Mouse (Mus musculus) neural tube, embryonic 12.5 days (tissue): Measurements from ENCODE around the gene Tbc1d22a. TPM values are rescaled to one million over a fixed set of nuclear protein-coding genes. Genes with fewer than 3 reads are reported as not detected.
"Not testable (repeated sequence)": the region's sequence is repeated elsewhere in the genome, so short reads cannot be mapped to it uniquely, and the experiment has no call there.

Source experiments
- ATAC-seq: fragments of 200-750 bp; cut with Nextera tagmentation; 2 replicates; pipeline ENCODE4 v1.8.0; 2017; ENCODE audit warnings: low read depth, mild to moderate bottlenecking, moderate TSS enrichment, moderate library complexity; ENCODE audit not compliant: low FRiP score
- H3K27ac ChIP-seq: fragments of 300-500 bp; sonication (generic); 2 replicates; pipeline ENCODE4 v1.5.1; 2016
- H3K27me3 ChIP-seq: fragments of 300-500 bp; sonication (generic); replicated peaks from 2 replicates; pipeline ENCODE4 v1.6.1; 2016; ENCODE audit warnings: mild to moderate bottlenecking
- H3K36me3 ChIP-seq: fragments of 300-500 bp; sonication (generic); 2 replicates; pipeline ENCODE4 v1.6.1; 2016; ENCODE audit warnings: mild to moderate bottlenecking
- H3K4me1 ChIP-seq: fragments of 300-500 bp; sonication (generic); 2 replicates; pipeline ENCODE4 v1.6.1; 2016
- H3K4me2 ChIP-seq: fragments of 300-500 bp; sonication (generic); replicated peaks from 2 replicates; pipeline ENCODE4 v1.6.1; 2016; ENCODE audit warnings: mild to moderate bottlenecking
- H3K4me3 ChIP-seq: fragments of 300-500 bp; sonication (generic); 2 replicates; pipeline ENCODE4 v1.5.1; 2016
- H3K9ac ChIP-seq: fragments of 300-500 bp; sonication (generic); 2 replicates; pipeline ENCODE4 v1.6.1; 2016; ENCODE audit warnings: mild to moderate bottlenecking
- H3K9me3 ChIP-seq: fragments of 300-500 bp; sonication (generic); 2 replicates; pipeline ENCODE4 v1.6.1; 2016; ENCODE audit warnings: mild to moderate bottlenecking
- WGBS: fragments of 180-500 bp; shearing (Covaris S2); methylation state at CpG from one replicate; pipeline ENCODE4 v1.1.7; 2016; 5-methylcytosine and 5-hydroxymethylcytosine counted together
- polyA plus RNA-seq: library from polyadenylated mRNA; unstranded; fragments of >200 nt; fragmentation: Nextera tagmentation; extraction: Ambion mirVana; gene quantifications from 2 replicates; pipeline ENCODE4 v1.2.1, GENCODE M21; 2016

Gene Tbc1d22a
- polyA plus RNA-seq, 1 experiment from 2014 or later = 13.6 TPM

DNA sequence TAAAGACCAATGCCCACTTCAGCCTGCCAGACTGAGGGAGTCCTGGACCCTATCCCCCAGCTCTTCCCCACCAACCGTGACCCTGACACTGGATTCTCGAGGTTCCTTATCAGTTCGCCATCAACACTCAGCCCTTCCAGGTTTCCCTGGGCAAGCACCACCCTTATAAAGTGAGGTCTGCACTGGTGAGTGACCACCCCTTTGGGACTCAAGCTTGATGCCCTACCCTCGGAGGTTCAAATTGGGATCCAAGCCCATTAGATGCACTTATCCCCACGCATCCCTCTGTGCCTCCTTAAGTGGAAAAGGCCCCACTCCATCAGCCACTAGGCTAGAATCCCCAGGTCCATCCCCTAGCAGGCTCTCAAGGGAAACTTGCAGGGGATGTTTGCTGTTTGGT, 30.2 kb upstream of the Tbc1d22a start:
- Histone ChIP-seq H3K4me1 (peaks cover 45% of the 10 kb centered on the region), H3K4me3 (peak overlapping the region; percentile 87), H3K27me3 (no peaks in the 10 kb centered on the region), H3K9me3 (no peaks in the 10 kb centered on the region), H3K27ac (no peak overlapping the region), H3K4me2 (peak overlapping the region; percentile 86), H3K36me3 (no peaks in the 10 kb centered on the region), H3K9ac (peak overlapping the region; percentile 97)
- ATAC-seq = no peak
- 80% methylated on average over 5 of the region's 5 CpGs for WGBS

DNA sequence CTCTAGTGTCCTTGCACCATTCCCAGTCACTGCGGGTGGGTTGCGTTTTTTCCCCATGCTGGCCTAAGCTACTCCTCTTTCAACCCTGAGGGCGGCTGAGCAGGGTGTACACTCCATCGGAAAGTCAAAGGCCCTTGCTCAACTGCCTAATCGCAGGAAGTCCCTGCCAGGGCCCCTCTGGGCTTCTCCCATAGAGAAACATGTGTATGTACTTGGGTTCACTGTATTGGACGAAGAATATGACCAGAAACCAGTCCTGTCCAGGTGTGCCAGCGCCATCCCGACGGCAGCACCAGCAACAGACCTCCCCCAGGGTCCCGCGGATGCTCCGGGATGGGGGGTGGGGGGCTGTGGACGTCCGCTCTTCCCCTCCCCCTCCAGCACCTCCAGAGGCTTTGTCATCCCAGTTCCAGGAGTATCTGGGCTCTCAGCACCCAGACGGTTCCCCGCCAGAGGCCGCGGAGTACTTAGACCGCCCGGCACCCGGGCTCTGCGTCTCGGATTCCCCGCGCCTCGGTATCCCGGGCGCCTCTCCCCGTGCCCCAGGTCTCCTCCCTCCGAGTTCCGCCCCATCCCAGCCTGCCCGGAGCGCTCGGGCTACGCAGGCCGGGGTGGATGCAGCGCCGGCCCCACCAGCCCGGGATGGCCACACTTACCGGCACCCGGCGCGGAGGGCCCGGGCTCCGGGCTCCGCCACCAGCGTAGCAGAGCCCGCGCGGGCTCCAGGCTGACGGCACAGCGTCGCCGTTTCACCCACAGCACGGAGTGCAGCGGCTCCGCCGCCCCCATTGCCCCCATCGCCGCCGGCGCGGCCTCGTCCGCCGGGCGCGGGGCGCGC, 29.2 kb upstream of the Tbc1d22a start:
- Histone ChIP-seq H3K9ac (peak overlapping the region; percentile 97), H3K4me2 (peak overlapping the region; percentile 86), H3K9me3 (no peaks in the 10 kb centered on the region), H3K27ac (peak overlapping the region; percentile 76), H3K36me3 (no peaks in the 10 kb centered on the region), H3K27me3 (no peaks in the 10 kb centered on the region), H3K4me1 (peaks cover 47% of the 10 kb centered on the region), H3K4me3 (peak overlapping the region; percentile 87)
- peak; percentile 46 for ATAC-seq
- WGBS = under 1% methylated on average over 70 of the region's 70 CpGs

DNA sequence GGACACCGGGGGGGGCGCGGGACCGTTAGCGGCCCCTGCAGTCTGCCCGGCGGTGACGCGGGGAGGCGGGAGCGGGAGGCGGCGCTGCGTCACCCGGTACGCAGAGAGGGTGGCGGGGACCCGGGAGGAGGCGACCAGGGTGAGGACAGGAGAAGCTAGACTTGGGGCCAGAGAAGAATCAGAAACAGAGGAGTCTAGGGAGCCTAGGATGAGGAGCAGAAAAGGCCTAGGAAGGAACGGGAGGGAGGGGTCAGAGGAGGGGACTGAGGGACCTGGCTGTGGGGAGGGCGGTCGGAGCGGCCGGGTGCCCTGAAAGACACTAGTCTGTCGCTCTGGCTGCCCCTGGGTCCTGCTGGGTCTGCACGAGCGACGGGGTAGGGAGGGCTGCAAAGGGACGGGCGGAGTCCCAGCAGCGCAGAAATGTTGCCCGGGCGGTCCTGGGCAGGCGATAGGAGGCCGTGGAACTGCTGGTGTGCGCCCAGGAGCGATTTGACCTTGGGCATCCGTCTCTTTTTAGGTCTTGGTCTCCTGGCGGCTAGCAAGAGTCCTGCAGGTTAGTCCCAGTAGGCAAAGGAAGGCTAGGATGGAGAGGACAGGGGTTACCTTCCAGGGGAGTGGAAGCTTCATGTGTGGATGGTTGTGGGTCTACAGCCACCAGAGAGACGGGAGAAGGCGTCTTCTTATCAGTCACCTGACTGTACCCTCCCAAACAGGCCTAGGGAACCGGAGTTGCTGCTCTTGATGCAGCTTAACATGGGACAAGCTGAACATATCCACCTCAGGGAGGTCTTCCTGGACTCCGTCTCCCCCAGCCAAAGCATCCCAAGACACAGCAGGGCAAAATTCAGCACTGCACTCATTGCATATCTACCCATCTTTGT, 28.3 kb upstream of the Tbc1d22a start, which contains the start of gene Cerk:
TSS of gene Cerk (minus strand) at position 453 of the 881 bp plus-strand sequence.
- Histone ChIP-seq H3K9ac (peak within 1 kb of the TSS; percentile 97), H3K4me3 (peak within 1 kb of the TSS; percentile 87), H3K9me3 (no peaks in the 10 kb centered on the region), H3K27me3 (no peaks in the 10 kb centered on the region), H3K4me1 (peaks cover 47% of the 10 kb centered on the region), H3K36me3 (no peaks in the 10 kb centered on the region), H3K4me2 (peak within 1 kb of the TSS; percentile 86), H3K27ac (peak within 1 kb of the TSS; percentile 76)
- peak; percentile 58 for ATAC-seq
- 4% methylated on average over 42 of the region's 43 CpGs for WGBS

DNA sequence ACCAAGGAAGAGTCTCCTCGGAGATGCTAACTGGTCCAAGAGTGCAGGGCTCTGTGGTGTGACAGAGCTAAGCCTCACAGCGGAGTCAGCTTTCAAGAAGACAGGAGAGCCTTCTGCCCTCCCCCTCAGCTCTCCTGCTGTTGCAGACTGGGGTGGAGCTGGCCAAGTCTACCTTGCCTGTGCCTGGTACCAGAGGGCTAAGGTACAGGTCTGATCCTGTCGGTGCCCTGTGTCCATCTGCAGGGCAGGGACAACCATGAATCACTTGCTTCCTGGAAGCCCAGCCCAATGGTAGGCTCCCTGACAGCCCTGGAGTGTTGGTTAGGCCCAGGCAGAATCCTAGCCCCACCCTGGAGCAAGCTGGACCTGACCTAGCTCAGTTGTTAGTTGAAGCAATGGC, 27.6 kb upstream of the Tbc1d22a start:
- Histone ChIP-seq H3K9me3 (no peaks in the 10 kb centered on the region), H3K4me1 (peaks cover 46% of the 10 kb centered on the region), H3K4me2 (peak overlapping the region; percentile 86), H3K27me3 (no peaks in the 10 kb centered on the region), H3K9ac (no peak overlapping the region), H3K4me3 (no peak overlapping the region), H3K36me3 (no peaks in the 10 kb centered on the region), H3K27ac (no peak overlapping the region)
- no peak for ATAC-seq
- 52% methylated on average over 3 of the region's 3 CpGs for WGBS

DNA sequence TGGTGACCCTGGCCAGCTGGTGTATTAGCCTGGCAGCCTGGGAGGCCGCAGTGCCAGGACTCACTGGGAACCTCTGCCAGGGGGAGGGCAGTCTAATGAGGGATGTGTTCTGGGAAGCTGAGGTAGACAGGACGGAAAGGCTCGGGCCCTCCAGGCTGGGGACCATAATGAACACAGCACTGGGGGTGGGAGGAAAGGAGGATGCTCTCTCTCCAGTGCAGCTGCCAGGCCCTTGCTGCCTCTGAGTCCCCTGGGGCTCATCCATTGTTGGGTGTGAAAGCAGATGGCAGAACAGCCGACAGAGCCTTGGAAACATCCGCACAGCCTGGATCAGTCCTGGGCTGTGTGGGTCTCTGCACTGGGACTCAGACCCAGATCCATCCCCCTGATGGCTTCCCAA, 26.1 kb upstream of the Tbc1d22a start:
- Histone ChIP-seq H3K36me3 (no peaks in the 10 kb centered on the region), H3K4me2 (peak overlapping the region; percentile 12; the same call in 1 of the 2 replicates), H3K9me3 (no peaks in the 10 kb centered on the region), H3K9ac (0 out of 2 replicates have a peak overlapping the region, but pooled peaks have one; percentile 3), H3K4me3 (no peak overlapping the region), H3K4me1 (peaks cover 34% of the 10 kb centered on the region), H3K27ac (peak overlapping the region; percentile 46; the same call in 1 of the 2 replicates), H3K27me3 (no peaks in the 10 kb centered on the region)
- 22% methylated on average over 5 of the region's 5 CpGs for WGBS
- peak; percentile 54 for ATAC-seq

DNA sequence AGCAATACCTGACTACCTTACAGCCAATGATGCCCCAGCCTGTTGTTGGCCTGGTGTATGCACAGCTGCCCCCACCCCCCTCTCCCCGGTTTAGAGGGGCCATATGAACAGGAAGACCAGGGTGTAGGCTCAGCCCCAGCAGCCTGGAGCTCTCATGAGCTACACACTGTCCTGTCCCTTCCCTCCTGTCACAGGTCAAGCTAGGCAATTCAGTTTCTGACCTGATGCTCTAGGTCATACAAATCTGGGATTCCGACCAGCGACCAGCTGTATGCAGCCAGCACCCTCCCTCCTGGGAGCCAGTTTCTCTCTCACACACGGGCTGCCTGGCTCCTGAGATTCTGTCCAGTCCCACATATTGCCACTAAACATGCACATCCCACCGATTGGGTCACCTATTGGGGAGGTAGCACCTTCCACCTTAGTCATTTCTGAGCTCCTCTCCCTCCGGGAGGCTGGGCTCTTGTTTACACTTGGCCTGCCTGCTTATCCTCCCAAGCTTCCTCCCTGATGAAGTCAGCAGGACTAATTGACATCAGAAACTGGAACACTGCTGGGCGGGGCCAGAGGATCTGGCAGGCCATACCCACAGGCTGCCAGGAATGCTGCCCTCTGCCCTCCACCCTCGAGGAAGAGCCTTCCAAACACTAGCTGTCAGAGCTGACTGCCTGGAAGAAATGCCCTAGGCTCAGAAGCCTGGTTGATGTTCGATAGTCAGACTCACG, 25.4 kb upstream of the Tbc1d22a start:
- Histone ChIP-seq H3K9me3 (no peaks in the 10 kb centered on the region), H3K4me1 (peaks cover 34% of the 10 kb centered on the region), H3K4me2 (no peak overlapping the region), H3K9ac (0 out of 2 replicates have a peak overlapping the region, but pooled peaks have one; percentile 3), H3K27ac (peak overlapping the region; percentile 42; the same call in 1 of the 2 replicates), H3K27me3 (no peaks in the 10 kb centered on the region), H3K36me3 (no peaks in the 10 kb centered on the region), H3K4me3 (no peak overlapping the region)
- 51% methylated on average over 10 of the region's 10 CpGs for WGBS
- ATAC-seq = no peak

DNA sequence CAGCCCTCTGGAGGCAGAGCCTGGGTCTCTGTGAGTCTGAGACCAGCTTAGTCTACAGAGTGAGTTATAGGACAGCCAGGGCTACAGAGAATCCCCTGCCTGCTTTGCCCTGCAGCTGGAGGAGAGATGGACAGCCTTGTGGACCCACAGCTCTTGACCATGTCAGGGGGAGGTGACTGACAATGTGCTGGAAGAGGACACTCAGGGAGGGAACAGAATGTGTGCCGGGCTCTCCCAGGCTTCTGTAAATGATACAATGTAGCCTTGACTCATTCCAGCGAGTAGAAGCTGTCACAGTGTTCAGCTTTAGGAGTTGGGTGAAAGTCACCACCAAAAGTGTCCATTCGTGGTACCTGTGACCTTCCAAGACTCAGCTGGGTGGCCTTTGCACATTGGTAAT, 23.9 kb upstream of the Tbc1d22a start:
- Histone ChIP-seq H3K9ac (no peak overlapping the region), H3K4me2 (no peak overlapping the region), H3K4me3 (no peak overlapping the region), H3K4me1 (peaks cover 24% of the 10 kb centered on the region), H3K27me3 (no peaks in the 10 kb centered on the region), H3K36me3 (no peaks in the 10 kb centered on the region), H3K9me3 (no peaks in the 10 kb centered on the region), H3K27ac (no peak overlapping the region)
- WGBS = 82% methylated on average over 3 of the region's 3 CpGs
- no peak for ATAC-seq

DNA sequence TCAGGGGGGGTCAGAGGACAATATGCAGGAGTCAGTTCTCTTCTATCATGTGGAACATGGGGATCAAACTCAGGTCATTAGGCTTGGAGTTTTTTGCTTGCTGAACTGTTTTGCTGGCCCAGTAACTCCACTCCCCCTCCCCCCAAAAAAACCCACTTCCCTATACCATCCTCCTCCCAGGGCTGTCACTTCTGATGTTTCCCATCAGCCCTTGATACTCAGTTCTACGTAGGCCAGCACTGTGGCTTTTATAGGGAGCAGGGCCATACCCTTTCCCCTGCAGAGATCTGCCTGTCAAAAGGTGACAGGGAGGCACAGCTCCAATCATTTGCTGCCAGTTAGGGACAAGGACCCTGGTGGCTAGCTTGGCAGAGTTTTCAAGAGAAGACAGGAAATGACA, 22.8 kb upstream of the Tbc1d22a start:
- no peak overlapping the region for H3K9ac ChIP-seq
- H3K27me3 ChIP-seq = no peaks in the 10 kb centered on the region
- WGBS = 73% methylated on average over 1 of the region's 1 CpGs
- ATAC-seq = no peak
- H3K4me2 ChIP-seq = no peak overlapping the region
- no peaks in the 10 kb centered on the region for H3K36me3 ChIP-seq
- no peak overlapping the region for H3K27ac ChIP-seq
- no peaks in the 10 kb centered on the region for H3K9me3 ChIP-seq
- H3K4me1 ChIP-seq = peaks cover 14% of the 10 kb centered on the region
- H3K4me3 ChIP-seq = no peak overlapping the region

DNA sequence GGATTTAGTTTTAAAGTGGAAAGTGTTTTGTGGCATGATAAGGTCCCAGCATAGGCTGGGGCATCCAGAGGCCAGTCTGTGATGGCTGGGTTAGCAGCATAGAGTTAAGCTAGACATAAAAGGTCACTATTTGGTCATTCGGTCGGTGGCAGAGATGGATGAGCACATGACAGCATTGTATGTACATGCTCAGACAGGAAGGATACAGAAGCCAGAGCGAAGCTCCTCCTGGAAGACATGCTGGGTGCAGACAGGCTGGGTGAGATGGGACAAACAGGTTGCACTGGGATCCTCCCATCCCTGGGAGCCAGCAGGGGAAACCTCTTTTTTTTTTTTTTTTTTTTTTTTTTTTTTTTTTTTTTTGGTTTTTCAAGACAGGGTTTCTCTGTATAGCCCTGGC, 22.3 kb upstream of the Tbc1d22a start:
- no peak overlapping the region for H3K9ac ChIP-seq
- H3K27ac ChIP-seq = no peak overlapping the region
- no peak for ATAC-seq
- 71% methylated on average over 3 of the region's 3 CpGs for WGBS
- peaks cover 14% of the 10 kb centered on the region for H3K4me1 ChIP-seq
- H3K4me2 ChIP-seq = no peak overlapping the region
- H3K9me3 ChIP-seq = no peaks in the 10 kb centered on the region
- no peaks in the 10 kb centered on the region for H3K36me3 ChIP-seq
- no peaks in the 10 kb centered on the region for H3K27me3 ChIP-seq
- no peak overlapping the region for H3K4me3 ChIP-seq

DNA sequence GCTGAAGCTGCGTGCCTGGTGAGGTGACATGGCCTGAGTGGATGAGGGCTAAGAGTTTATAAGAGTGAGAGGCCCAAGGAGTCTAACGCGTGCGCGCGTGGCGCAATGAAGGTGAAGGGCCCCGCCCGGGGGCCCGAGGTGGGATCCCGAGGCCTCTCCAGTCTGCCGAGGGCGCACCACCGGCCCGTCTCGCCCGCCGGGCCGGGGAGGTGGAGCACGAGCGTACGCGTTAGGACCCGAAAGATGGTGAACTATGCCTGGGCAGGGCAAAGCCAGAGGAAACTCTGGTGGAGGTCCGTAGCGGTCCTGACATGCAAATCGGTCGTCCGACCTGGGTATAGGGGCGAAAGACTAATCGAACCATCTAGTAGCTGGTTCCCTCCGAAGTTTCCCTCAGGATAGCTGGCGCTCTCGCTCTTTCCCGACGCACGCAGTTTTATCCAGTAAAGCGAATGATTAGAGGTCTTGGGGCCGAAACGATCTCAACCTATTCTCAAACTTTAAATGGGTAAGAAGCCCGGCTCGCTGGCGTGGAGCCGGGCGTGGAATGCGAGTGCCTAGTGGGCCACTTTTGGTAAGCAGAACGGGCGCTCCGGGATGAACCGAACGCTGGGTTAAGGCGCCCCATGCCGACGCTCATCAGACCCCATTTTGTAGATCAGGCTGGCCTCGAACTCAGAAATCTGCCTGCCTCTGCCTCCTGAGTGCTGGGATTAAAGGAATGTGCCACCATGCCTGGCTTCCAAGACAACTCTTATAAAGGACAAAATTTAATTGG, 19.4 kb upstream of the Tbc1d22a start:
- H3K4me1 ChIP-seq, H3K27me3 ChIP-seq, H3K4me2 ChIP-seq, H3K27ac ChIP-seq, H3K9me3 ChIP-seq, H3K36me3 ChIP-seq, H3K4me3 ChIP-seq, H3K9ac ChIP-seq: not testable (repeated sequence)
- ATAC-seq = peak; percentile 83; the same call in 1 of the 2 replicates
- WGBS = 77% methylated on average over 55 of the region's 55 CpGs

DNA sequence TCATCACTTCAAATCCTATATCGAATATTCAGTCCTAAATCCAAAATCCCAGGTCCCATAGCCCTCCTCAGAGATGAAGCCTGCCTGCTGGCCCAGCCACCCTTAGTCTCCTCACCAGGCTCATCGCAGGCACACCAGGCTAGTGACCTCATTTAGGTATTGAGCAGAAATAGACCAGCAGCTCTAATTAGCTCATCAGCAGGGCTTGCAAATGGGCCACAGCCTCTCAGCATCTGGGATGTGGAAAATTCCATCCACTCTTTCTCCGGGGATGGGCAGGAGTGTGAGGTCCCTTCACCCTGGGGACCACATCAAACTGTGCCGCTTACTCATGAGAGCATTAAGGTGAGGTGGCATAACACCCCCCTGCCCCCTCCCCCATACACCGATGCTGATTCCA, 15.2 kb upstream of the Tbc1d22a start:
- H3K9ac ChIP-seq = no peak overlapping the region
- H3K36me3 ChIP-seq = no peaks in the 10 kb centered on the region
- peaks cover 3% of the 10 kb centered on the region; the same call in 1 of the 2 replicates for H3K4me1 ChIP-seq
- WGBS = 85% methylated on average over 5 of the region's 5 CpGs
- no peak overlapping the region for H3K27ac ChIP-seq
- no peaks in the 10 kb centered on the region for H3K9me3 ChIP-seq
- H3K4me2 ChIP-seq = no peak overlapping the region
- ATAC-seq = no peak
- no peak overlapping the region for H3K4me3 ChIP-seq
- H3K27me3 ChIP-seq = no peaks in the 10 kb centered on the region
